Mouse (Mus musculus): ENCODE measurements around the gene Gm17617. TPM values are rescaled to one million over a fixed set of nuclear protein-coding genes. Genes with fewer than 3 reads are reported as not detected.

Gene Gm17617
- not detected in 2 replicates for polyA plus RNA-seq (2011; ENCODE audit: insufficient read depth, insufficient read length, low replicate concordance, missing spikeins)

DNA sequence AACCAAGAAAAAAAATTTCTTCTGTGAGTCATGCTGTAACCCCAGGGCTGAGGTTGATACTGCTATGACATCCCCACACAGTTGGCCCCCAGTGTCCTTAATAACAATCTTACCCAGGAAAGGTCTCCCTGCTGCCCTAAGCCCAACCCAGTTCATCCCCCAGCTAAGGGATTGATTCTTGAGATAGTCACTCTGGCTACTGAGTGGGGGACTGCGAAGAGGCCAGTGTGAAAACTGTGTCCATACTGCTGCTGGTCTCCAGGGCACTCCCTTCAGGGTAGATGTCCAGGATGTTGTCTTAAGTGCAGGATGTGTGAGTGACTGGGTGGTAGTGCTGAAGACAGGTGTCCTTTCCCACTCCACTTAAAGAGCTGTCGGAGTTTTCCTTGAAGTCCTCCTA lies at the start of gene Gm17617:
Gene Gm17617 (minus strand): TSS at position 101 of the 400 bp plus-strand sequence.
- TF ChIP-seq POLR2A (IDR thresholded peaks at IDR 0.05; ENCODE audit: borderline replicate concordance, control insufficient read depth, low read depth, low read length) (no peak), CTCF (IDR thresholded peaks at IDR 0.05; ENCODE audit: control insufficient read depth, insufficient read depth, low read length) (no peak)
- no peak within 1 kb of the TSS for H3K27ac ChIP-seq (ENCODE audit: control insufficient read depth, insufficient read depth, low read depth, low read length, poor library complexity)
- WGBS: 93% methylated on average over 2 of the region's 2 CpGs

DNA sequence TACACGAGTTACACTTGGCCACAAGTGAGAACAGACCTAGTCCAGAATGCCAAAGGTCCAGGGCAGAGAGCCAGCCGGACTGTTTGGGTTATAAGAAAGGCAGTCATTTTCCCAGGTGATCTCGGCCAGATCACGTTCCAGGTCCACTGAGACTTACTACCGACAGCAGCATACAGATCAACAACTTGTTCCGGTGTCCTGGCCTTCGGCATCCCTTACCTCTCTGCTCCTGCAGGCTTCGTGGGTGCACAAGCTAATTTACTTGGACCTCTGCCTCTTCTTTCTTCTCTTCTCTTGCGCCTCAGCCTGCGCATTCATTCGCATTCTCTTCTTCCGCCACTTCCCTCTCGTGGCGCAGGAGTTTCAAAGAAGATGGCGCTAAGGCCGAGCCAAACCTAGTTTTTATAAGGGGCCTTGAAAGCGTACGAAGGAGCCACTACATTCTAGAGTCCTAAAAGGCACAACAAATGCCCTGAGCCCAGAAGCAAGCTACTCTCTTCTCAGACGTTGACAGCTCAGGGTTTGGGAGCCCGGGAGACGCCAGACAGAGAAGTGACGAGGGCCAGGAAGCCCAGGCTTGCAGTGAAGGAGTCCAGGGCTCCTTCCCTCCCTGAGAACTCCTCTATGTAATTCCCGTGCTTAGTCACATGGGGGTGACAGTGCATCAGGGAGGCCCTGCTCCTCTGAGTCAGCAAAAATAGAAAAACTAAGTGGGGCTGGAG lies 49.0 kb upstream of the Gm17617 start:
- 5% methylated on average over 23 of the region's 23 CpGs for WGBS
- Histone ChIP-seq H3K4me3 (replicated peaks; ENCODE audit: control insufficient read depth, low read depth, low read length) (peak overlapping the region; percentile 66), H3K4me1 (ENCODE audit: control insufficient read depth, insufficient read depth, low read length) (no peaks in the 10 kb centered on the region; the same call in 1 of the 2 replicates), H3K27ac (ENCODE audit: control insufficient read depth, insufficient read depth, low read depth, low read length, poor library complexity) (peak overlapping the region; percentile 43)
- TF ChIP-seq POLR2A (IDR thresholded peaks at IDR 0.05; ENCODE audit: borderline replicate concordance, control insufficient read depth, low read depth, low read length): no peak
- TF ChIP-seq CTCF (IDR thresholded peaks at IDR 0.05; ENCODE audit: control insufficient read depth, insufficient read depth, low read length): peak; percentile 69

More for the DNA sequence above, at the start of gene Gm17617:
- H3K4me1 ChIP-seq (ENCODE audit: control insufficient read depth, insufficient read depth, low read length): no peaks in the 10 kb centered on the region
- no peak within 1 kb of the TSS for H3K4me3 ChIP-seq (replicated peaks; ENCODE audit: control insufficient read depth, low read depth, low read length)

DNA sequence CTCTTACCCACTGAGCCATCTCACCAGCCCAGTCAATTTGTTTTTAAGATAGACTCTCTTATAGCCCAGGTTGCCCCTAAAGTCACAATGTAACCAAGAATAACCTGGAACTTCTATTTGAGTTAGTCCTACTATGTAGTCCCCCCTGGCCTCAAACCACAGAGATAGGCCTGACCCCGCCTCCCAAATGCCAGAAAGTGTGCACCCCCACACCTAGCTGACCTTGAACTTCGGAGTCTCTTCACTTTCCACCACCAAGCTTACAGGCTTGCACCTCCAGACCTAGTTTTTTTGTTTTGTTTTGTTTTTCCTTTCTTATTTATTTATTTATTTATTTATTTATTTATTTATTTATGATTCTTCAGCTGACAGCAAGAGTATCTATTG lies 48.4 kb upstream of the Gm17617 start:
- Histone ChIP-seq H3K4me3 (replicated peaks; ENCODE audit: control insufficient read depth, low read depth, low read length) (peak overlapping the region; percentile 66), H3K4me1 (ENCODE audit: control insufficient read depth, insufficient read depth, low read length) (no peaks in the 10 kb centered on the region; the same call in 1 of the 2 replicates), H3K27ac (ENCODE audit: control insufficient read depth, insufficient read depth, low read depth, low read length, poor library complexity) (no peak overlapping the region)
- TF ChIP-seq CTCF (IDR thresholded peaks at IDR 0.05; ENCODE audit: control insufficient read depth, insufficient read depth, low read length): no peak
- TF ChIP-seq POLR2A (IDR thresholded peaks at IDR 0.05; ENCODE audit: borderline replicate concordance, control insufficient read depth, low read depth, low read length): no peak
- WGBS: 55% methylated on average over 2 of the region's 2 CpGs

GRCm38 (mm10) chr13:55179591-55179990 lies 46.2 kb upstream of the Gm17617 start:
- H3K27ac ChIP-seq (ENCODE audit: control insufficient read depth, insufficient read depth, low read depth, low read length, poor library complexity): no peak overlapping the region
- H3K4me3 ChIP-seq (replicated peaks; ENCODE audit: control insufficient read depth, low read depth, low read length): no peak overlapping the region
- H3K4me1 ChIP-seq (ENCODE audit: control insufficient read depth, insufficient read depth, low read length): no peaks in the 10 kb centered on the region; the same call in 1 of the 2 replicates
- TF ChIP-seq POLR2A (IDR thresholded peaks at IDR 0.05; ENCODE audit: borderline replicate concordance, control insufficient read depth, low read depth, low read length) (no peak), CTCF (IDR thresholded peaks at IDR 0.05; ENCODE audit: control insufficient read depth, insufficient read depth, low read length) (no peak)
- 79% methylated on average over 3 of the region's 3 CpGs for WGBS

GRCm38 (mm10) chr13:55178556-55178955 lies 45.2 kb upstream of the Gm17617 start:
- Histone ChIP-seq H3K27ac (ENCODE audit: control insufficient read depth, insufficient read depth, low read depth, low read length, poor library complexity) (no peak overlapping the region), H3K4me1 (ENCODE audit: control insufficient read depth, insufficient read depth, low read length) (no peaks in the 10 kb centered on the region; the same call in 1 of the 2 replicates), H3K4me3 (replicated peaks; ENCODE audit: control insufficient read depth, low read depth, low read length) (no peak overlapping the region)
- TF ChIP-seq POLR2A (IDR thresholded peaks at IDR 0.05; ENCODE audit: borderline replicate concordance, control insufficient read depth, low read depth, low read length): no peak
- peak; percentile 84 for TF ChIP-seq CTCF (IDR thresholded peaks at IDR 0.05; ENCODE audit: control insufficient read depth, insufficient read depth, low read length)
- WGBS: 59% methylated on average over 2 of the region's 2 CpGs

DNA sequence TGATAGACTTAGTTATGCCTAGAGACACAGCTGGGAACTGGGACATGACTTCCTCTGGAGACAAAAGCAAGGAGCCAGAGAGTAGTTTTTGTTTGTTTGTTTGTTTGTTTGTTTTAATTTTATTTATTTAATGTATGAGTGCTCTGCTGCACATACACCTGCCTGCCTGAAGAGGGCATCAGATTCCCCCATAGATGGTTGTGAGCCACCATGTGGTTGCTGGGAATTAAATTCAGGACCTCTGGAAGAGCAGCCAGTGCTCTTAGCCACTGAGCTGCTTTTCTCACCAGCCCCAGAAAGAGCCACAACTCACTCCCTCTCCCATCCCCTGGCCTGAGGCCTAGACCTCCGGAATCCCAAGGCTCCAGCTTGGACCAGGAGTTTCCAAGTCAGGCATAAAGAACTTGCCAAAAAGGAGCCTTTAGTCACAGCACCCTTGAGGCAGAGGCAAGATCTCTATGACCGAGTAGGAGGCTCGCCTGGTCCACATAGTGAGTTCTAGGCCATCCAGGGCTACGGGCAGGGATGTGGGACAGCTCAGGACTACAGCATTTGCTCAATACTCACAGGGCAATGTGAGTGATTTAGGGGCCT lies 44.7 kb upstream of the Gm17617 start:
- Histone ChIP-seq H3K27ac (ENCODE audit: control insufficient read depth, insufficient read depth, low read depth, low read length, poor library complexity) (no peak overlapping the region), H3K4me1 (ENCODE audit: control insufficient read depth, insufficient read depth, low read length) (no peaks in the 10 kb centered on the region; the same call in 1 of the 2 replicates), H3K4me3 (replicated peaks; ENCODE audit: control insufficient read depth, low read depth, low read length) (no peak overlapping the region)
- TF ChIP-seq CTCF (IDR thresholded peaks at IDR 0.05; ENCODE audit: control insufficient read depth, insufficient read depth, low read length) (no peak), POLR2A (IDR thresholded peaks at IDR 0.05; ENCODE audit: borderline replicate concordance, control insufficient read depth, low read depth, low read length) (no peak)
- 74% methylated on average over 4 of the region's 4 CpGs for WGBS

GRCm38 (mm10) chr13:55176265-55176664 lies 42.9 kb upstream of the Gm17617 start:
- TF ChIP-seq POLR2A (IDR thresholded peaks at IDR 0.05; ENCODE audit: borderline replicate concordance, control insufficient read depth, low read depth, low read length): no peak
- TF ChIP-seq CTCF (IDR thresholded peaks at IDR 0.05; ENCODE audit: control insufficient read depth, insufficient read depth, low read length): no peak
- WGBS: 56% methylated on average over 6 of the region's 6 CpGs

DNA sequence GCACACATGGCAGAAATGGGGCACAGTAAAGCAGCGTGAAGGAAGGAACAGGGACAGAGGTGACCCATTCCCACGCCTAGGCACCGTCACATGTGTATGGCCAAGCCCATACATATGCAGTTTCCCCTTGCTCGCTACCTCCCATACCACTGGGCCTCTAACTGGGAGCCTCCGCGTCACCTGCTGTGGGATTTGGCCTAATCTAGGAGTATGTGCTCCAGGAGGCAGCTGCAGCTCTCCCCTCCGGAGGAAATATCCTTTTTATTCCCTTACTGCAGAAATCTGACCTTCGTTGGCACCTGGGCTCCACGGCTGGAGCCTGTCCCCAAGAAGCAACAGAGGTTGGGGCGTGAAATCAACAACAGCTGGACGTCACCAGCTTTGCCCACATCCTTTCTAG lies 41.0 kb upstream of the Gm17617 start:
- H3K4me3 ChIP-seq (replicated peaks; ENCODE audit: control insufficient read depth, low read depth, low read length): no peak overlapping the region
- TF ChIP-seq CTCF (IDR thresholded peaks at IDR 0.05; ENCODE audit: control insufficient read depth, insufficient read depth, low read length): no peak
- no peak for TF ChIP-seq POLR2A (IDR thresholded peaks at IDR 0.05; ENCODE audit: borderline replicate concordance, control insufficient read depth, low read depth, low read length)
- WGBS: 84% methylated on average over 11 of the region's 11 CpGs
- no peak overlapping the region for H3K27ac ChIP-seq (ENCODE audit: control insufficient read depth, insufficient read depth, low read depth, low read length, poor library complexity)
- H3K4me1 ChIP-seq (ENCODE audit: control insufficient read depth, insufficient read depth, low read length): no peaks in the 10 kb centered on the region; the same call in 1 of the 2 replicates

More at GRCm38 (mm10) chr13:55176265-55176664, 42.9 kb upstream of the Gm17617 start:
- no peak overlapping the region for H3K27ac ChIP-seq (ENCODE audit: control insufficient read depth, insufficient read depth, low read depth, low read length, poor library complexity)
- H3K4me1 ChIP-seq (ENCODE audit: control insufficient read depth, insufficient read depth, low read length): no peaks in the 10 kb centered on the region; the same call in 1 of the 2 replicates
- no peak overlapping the region for H3K4me3 ChIP-seq (replicated peaks; ENCODE audit: control insufficient read depth, low read depth, low read length)

All from bone marrow, adult 2 months (tissue).